Mouse (Mus musculus) layer of hippocampus, postnatal 36 days (tissue): Measurements from ENCODE around the gene C2cd5. TPM values are rescaled to one million over a fixed set of nuclear protein-coding genes. Genes with fewer than 3 reads are reported as not detected.
"Not testable (repeated sequence)": the region's sequence is repeated elsewhere in the genome, so short reads cannot be mapped to it uniquely, and the experiment has no call there.

Experiments used
- DNase-seq, 2 experiments: peaks; one replicate each; pipeline ENCODE4 v3.0.0; 2022
- total RNA-seq, 2 experiments: library from RNA; stranded (reverse); gene quantifications; 2 replicates each; pipeline ENCODE4 v1.2.3; 2021

Gene C2cd5
- total RNA-seq, 2 experiments from 2014 or later = 97.8 to 114 TPM

DNA sequence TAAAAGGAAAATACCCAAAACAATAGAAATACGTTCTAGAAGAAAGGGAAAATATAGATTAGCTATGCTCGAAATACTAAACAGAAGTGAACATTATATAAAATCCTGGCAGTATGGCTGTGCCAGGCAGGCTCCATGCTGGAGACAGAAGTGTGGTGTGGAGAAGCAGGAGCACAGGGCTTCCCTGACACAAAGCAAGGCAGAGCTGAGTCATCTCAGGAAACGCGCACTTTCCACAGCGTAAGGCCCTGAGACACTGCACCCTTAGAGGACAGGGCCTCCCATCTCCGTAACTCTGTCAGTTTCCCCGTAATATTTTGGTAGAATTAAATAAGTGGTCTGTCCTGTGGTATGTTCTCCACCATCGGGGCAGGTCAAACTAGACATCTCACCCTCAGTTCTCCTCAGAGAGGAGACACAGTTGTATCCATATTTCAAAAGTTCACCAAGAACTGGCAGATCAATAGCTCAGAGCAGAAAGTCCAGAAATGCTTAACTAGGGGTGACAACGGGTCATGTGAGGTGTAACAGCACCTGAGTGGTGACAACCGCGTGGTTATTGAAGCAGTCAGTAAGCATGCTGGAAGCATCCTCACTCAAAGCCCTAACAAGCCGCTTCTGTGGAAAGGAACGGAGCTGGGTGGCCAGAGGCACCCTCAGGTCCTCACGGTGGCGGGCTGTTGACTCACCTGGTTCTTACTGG is 87.3 kb downstream of the C2cd5 start:
- DNase-seq = no peak

- no peak for DNase-seq
These were observed 91.1 kb downstream of the C2cd5 start for GRCm38 (mm10) chr6:143008865-143009264.

DNA sequence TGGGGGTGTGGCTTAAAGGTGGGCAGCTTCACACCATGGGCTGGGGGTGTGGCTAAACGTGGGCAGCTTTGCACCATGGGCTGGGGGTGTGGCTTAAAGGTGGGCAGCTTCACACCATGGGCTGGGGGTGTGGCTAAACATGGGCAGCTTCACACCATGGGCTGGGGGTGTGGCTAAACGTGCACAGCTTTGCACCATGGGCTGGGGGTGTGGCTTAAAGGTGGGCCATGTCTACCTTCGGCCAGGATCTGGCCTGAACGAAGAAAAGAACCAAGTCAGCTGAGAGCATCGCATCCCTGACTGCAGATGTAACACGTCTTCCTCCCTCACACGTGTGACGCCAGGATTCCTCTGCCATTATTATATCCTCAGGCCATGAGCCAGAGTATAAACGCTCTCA is 94.7 kb downstream of the C2cd5 start:
- not testable (repeated sequence) for DNase-seq

DNA sequence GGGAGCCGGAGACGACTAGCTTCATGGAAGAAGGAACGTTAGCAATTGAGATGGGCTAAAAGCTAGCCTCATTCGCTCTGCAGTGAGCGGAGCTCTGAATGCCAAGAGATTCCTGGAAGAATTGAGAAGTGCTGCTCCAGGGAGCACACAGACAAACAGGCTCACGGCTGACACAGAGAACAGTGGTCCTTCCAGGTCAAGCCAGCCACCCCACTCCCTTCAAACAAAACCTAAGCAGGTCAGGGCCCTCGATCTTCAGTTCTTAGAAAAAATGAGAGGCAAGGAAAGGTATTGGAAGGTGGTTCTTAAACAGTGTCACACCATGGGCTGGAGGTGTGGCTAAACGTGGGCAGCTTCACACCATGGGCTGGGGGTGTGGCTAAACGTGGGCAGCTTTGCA is 95.1 kb downstream of the C2cd5 start:
- no peak for DNase-seq

GRCm38 (mm10) chr6:142998221-142998999 is 101.5 kb downstream of the C2cd5 start:
- DNase-seq = no peak

GRCm38 (mm10) chr6:142996887-142997286 is 103.1 kb downstream of the C2cd5 start:
- DNase-seq = no peak

DNA sequence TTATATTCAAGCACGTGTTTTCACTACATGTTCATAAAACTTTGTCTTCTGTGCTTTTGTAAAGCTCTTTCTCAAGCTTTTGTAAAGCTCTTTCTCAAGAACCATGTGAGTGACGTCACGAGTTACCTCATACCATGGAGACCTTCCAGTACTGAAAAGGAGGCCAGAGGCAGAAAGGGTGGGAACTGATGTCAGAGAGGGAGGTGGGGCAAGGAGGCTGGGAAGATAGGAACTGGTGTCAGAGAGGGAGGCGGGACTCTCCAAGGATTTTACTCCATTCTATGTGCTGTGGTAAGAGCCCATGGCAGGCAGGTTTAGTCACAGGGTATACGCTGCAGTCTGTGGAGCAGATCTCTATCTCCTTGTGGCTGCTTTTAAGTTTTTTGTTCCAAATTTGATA is 104.4 kb downstream of the C2cd5 start:
- no peak for DNase-seq

DNA sequence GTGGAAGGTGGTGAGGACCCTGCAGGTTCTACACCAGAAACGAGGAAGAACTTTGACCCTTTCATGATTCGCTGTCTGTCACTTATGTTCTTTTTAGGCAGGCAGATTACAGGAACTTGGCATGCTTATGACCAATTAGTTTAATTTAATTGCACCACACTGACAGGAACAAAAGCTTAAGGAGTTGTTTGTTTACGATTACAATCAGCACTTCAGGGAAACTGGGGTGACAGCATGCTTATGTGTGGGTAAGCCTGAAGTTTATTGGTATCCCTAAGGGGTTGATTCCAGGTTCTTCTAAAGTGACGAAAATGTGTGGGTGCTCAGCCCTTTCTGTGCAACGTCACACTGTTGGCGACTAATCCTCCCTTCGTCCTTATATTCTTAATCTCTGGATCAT is 105.1 kb downstream of the C2cd5 start:
- DNase-seq = no peak

DNA sequence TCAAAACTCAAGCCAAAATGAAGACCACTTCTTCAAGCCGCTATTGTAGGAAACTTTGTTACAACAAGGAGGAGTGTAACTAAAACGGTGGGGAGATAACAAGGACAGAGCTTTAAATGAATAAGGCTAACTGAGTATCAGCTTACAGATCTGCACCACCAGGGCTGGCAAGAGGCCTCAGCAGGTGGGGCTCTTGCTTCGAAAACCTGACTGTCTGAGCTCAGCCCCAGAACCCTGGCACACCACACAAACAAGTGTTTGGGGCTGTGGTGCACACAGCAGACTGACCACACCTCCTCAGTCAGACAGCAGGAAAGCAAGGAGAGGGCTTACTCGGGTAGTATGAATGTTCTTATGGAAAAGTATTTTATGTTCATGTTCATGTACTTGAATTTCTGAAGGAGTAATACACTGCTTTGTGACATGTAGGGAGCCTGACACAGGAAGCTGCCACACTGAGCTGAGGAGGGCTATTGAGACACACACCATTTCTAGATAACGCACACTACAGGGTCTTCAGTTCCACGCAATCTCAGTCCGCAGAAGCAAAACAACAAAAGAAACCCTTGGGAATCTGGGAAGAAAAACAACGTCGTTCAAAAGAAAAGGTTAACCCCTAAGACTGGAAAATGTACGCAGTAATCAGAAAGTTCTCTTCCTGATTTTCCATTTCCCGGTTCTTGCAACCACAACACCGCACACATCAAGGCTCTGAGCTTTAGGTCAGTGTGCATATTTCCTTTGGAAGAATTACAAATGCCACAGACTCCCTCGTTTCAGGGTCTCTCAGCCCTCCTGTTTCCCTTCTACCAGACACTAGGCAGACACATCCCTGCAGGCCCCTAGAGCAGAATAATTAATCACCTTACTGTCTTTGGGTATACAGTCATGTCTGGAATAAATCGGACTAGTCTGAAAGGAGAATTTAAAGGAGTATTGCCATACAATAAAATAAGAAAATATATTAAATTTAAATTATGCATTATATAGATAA is 105.9 kb downstream of the C2cd5 start:
- DNase-seq = no peak

- no peak for DNase-seq
These were observed 107.0 kb downstream of the C2cd5 start for GRCm38 (mm10) chr6:142992971-142993370.

GRCm38 (mm10) chr6:142992099-142992498 is 107.8 kb downstream of the C2cd5 start:
- no peak for DNase-seq

- DNase-seq = no peak
These were observed 108.4 kb downstream of the C2cd5 start for GRCm38 (mm10) chr6:142991391-142992059.

DNA sequence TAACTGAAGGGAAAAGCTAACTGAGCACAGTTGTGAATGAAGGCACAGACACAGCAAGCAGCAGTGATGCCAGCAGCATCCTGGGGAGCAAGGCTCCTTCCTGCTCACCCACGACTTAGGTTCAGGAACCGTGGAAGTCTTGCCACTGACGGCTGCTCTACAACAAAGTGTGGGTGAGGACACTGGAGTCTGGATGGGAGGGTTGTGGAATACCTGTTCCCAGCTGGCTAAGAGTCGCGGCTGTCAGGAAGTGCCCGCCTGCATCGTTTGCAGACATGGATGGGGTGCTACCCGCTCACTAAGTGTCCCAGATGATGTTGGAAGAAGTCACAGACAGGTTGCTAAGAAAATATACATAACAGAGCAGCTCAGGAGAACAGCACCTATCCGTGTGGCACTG is 109.4 kb downstream of the C2cd5 start:
- DNase-seq = no peak

DNA sequence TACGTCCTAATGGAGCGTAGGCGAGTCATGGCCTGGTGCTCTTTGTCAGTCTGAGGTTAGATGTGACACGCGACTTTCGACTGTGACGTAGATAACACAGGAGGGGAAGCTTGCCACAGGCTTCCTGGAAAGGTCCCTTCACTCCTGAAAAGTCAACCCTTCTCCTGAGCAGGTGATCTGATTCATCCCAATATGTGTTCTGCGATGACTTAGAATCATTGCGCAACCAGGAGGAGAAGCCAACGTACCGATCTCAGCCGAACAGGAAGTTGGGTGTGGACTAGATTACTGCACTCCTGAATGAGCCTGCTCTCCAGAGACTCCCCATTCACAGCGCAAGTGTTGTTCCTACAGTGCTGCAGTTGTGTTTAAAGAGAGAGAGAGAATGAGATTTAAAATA is 110.4 kb downstream of the C2cd5 start:
- no peak for DNase-seq

DNA sequence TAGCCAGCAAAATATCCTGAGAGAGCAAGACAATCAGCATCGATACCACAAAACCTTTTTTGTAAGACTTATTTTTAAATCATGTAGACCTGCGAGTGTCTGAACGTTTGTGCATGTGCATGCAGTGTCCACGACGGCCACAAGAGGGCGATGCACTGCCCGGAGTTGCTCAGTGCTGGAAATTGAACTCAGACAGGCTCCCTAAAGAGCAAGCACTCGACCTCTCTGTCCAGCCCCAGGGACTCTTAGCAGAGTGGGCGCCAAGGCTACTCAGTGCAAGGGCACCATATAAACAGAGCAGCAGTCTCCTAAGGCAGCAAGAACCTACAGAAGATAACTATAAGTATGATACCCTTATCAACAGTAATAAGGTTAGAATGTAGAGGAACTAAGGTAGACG is 111.2 kb downstream of the C2cd5 start:
- DNase-seq = peak; percentile 29 to 40

- DNase-seq = no peak
These were observed 111.7 kb downstream of the C2cd5 start for GRCm38 (mm10) chr6:142988231-142988630.

DNA sequence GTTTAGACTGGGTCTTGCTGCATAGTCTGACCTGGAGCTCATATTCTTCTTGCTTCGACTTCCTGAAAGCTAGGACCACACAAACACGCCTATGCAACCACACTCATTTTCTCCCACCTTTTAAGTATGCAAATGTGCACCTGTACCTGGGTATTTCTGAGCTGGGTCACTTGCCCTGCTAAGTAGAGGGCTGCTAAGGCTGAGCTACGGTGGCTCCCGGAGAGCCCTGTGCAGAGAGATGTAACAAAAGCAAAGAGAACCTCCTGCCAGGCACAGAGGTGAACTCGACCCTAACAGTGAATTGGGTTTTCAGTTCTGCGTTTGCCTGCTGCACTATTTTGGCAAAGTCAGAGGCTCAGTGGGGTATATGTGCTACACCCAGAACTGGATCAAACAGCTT is 112.3 kb downstream of the C2cd5 start:
- DNase-seq = no peak

GRCm38 (mm10) chr6:142986706-142987105 is 113.2 kb downstream of the C2cd5 start:
- not testable (repeated sequence) for DNase-seq

DNA sequence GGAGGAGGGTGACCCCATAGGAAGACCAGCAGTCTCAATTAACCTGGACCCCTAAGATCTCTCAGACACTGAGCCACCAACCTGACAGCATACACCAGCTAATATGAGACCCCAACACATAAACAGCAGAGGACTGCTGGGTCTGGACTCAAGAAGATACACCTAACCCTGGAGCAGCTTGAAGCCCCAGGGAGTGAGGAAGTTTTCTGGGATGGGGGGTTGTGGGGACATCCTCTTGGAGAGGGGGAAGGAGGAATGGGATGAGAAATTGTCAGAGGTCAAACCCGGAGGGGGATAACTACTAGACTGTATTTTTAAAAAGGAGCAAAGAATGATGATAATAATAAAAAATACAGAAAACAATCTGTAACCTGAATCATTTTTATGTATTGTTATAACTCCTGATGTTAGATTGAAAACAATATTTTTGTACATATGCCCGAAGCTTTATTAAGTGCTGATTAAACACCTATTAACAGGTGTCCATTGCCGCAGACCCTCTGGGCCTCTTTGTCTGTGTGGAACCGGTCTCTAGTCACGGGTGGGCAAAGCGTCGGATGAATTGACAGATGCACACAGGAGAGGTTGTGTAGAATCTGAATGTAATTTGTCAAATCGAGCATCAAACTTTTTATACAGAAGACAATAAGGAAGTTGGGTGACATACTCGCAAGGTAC is 114.2 kb downstream of the C2cd5 start:
- not testable (repeated sequence) for DNase-seq

DNA sequence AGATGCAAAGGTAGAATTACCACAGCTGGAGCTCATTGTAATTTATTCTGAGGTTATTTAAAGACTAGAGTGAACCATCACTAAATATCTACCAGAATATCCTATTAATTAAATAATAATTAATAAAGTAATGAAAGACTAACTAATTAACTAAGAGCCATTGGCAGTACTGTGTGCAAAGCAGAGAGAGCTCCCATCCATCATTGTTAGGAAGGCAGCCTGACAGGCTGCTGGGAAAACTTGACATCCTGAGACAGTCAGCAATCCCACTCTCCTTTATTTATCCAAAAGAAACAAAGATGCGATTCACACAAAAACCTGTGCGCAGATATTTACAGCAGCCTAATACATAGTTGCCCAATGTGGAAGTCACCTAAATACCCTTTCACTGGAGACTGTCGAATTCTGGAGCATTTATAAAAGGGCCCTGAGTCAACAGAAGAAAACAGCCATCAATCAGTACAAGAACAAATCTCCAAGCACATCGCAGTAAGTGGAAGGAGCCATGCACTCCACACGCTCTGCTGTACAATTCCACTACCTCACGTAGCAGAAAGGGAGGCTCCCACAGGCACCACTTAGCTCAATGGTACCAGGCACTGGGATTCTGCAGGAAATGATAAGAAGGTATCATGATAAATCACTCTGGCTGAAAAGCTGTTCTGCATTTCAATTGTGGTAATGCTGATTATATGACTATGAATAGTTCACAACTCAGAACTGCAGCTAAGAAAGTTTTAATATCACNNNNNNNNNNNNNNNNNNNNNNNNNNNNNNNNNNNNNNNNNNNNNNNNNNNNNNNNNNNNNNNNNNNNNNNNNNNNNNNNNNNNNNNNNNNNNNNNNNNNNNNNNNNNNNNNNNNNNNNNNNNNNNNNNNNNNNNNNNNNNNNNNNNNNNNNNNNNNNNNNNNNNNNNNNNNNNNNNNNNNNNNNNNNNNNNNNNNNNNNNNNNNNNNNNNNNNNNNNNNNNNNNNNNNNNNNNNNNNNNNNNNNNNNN is 120.0 kb downstream of the C2cd5 start:
- DNase-seq = no peak
